Mouse (Mus musculus): Measurements from ENCODE around the gene Kif2a. TPM values are rescaled to one million over a fixed set of nuclear protein-coding genes. Genes with fewer than 3 reads are reported as not detected.
"Not testable (repeated sequence)": the region's sequence is repeated elsewhere in the genome, so short reads cannot be mapped to it uniquely, and the experiment has no call there.

Gene Kif2a
- total RNA-seq, 2 experiments from 2014 or later = 49.4 to 50.9 TPM

DNA sequence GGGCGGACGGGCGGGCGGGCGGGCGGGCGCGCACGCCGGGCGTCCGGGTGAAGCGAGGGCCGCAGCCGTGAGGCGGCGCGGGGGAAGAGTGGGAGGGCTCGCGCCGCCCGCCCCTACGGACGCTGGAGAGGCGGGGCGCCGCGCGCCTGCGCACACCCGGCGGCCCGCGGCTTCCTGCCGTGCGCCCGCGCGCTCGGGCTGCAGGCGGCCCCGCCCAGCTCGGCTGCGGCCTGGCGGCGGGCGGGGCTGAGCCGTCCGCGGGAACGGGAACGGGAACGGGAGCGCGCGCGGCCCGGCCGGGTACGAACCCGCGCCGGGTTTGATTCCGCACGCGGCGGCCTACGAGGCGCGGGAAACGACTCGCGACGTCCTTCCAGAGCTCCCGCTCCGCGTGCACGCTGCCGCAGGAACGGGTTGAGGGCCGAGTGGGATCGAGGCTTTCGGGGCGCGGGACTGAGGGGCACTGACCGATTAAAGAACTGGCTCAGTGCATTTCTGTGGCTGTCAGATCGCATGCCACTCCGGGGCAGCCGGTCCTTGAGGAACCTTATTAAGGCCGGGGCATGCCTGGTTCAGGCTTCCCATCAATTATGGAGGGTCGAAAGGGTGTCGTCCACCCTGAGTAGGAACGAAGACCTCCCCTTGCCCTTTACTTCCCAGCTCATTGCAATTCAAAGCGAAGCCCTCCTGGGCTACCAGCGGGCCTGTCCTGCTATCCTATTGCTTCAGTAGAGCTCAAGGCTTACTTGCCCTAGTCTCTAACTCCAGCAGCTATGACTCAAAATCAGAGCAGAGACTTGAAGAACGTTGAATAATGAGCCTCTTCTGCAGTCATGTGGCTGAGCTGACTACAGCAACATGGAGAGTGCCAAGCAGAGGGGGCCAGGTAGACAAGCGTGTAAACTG, 593 bp upstream of the Kif2a start:
- DNase-seq = peak; percentile 89

DNA sequence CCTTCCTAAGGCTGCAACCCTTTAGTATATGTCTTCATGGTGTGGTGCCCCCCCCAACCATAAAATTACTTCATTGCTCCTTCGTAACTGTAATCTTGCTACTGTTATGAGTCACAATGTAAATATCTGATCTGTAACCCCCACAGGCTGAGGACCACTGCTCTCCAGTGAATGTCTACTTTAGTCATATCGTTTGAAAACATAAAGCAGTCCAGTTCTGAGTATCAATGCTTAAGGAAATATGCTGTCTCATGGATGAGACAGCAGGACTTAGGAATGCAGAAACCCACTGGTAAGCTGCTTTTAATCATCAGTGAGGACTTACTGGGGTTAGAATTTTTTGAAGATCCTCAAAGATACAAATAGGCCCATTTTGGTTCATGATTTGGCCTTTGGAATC, 2.5 kb downstream of the Kif2a start:
- no peak for DNase-seq

DNA sequence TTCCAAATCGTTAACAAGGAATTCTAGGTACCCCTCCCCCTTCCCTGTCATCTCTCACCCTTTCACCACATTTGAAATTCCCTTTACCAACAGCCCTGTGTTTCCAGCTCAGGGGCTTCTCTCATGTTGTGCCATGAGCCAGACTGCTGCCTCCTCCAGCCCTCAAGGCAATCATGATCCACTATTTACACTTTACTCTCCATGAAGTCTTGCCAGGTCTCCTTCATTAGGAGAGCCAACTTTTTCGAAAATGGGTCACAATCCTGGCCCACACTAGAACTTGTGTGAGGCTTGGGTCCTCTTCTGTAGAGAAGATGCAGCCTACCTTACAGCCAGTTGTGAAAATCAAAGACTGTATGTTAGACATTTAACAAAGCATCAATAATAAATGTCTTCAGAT, 8.0 kb downstream of the Kif2a start:
- DNase-seq = peak; percentile 7

DNA sequence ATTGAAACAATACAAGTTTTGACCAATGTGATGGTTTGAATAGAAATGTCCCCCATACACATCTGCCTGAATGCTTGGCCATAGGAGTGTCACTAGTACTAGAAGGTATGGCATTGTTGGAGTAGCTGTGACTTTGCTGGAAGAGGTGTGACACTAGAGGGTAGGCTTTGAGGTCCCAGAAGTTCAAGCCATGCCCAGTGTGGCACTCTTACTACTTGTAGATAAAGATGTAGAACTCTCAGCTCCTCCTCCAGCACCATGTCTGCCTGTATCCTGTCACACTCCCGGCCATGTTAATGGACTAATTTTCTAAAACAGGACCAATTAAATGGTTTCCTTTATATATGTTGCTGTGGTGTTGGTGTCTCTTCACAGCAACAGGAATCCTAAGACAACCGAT, 10.3 kb downstream of the Kif2a start:
- DNase-seq = no peak

DNA sequence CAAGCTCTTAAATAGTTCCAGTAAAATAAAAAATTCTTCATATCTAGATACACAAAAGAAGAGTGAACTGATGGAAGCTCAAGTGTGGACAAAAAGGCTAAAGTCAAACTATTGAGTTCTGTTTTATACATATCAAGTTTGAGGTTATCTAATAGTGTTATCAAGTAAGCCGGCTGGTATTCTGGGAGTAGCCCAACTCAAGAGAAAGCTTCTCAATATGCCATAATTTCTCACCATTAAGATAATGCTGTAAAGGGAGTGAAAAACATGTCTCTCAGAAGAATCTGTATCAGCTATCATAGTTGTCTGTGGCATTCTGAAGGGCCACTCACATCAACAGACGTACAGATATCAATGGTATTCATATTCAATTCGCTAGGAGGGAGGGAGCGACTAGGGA, 13.8 kb downstream of the Kif2a start:
- DNase-seq = no peak

DNA sequence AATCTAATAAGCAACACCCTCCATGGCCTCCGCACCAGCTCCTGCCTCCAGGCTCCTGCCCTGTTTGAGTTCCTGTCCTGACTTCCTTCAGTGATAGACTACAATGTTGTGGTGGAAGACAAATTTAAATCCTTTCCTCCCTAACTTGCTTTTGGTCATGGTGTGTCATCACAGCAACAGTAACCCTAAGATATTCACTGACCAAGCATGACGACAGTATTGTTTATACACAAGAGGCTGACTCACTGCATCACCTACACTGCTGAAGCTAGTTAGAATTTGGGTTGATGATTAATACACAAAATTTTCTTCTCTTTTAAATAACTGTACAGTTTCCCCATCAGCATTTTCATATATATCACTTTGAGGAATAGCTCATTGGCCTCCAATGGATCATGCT, 18.7 kb downstream of the Kif2a start:
- no peak for DNase-seq

DNA sequence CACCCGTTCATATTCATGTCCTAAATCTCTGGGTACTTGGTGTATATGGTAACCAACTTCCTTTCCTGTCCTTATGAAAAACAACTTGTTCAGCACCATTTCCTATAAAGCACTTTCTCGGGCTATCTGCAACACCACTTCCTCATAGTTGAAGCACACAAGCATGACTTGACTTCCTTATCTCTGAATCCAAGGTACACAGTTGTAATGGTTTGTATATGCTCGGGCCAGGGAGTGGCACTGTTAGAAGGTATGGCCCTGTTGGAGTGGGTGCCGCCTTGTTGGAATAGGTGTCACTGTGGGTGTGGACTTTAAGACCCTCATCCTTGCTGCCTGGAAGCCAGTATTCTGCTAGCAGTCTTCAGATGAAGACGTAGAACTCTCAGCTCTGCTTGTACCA, 23.3 kb downstream of the Kif2a start:
- DNase-seq = no peak

DNA sequence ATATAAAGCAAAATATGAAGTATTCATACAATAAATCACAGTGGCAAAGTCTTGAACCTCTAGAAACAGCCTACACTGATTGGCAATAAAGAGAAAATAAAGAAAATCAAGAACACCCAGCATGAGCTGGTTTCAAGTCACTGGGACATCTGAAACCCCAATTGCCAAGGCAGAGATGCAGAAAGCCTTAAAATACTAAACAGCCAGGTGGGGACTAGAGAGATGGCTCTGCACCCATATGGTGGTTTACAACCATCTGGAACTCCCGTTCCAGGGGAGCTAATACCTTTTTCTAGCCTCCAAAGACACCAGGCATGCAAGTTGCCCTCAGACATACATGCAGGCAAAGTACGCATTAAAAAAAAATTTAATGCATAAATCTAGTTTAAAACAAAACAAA, 23.9 kb downstream of the Kif2a start:
- no peak for DNase-seq

DNA sequence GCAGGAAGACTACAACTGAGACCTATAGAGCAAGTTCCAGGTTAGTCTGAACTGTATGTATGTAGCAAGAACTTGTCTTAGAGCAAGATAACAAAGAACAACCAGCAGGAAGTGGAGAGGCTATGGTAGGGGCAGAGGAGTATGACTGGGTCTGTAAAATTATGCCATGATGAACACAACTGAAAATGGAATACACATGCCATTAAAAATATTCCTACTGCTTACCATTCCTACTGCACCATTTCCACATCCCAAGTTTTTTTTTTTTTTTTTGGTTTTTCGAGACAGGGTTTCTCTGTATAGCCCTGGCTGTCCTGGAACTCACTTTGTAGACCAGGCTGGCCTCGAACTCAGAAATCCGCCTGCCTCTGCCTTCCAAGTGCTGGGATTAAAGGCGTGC, 24.4 kb downstream of the Kif2a start:
- not testable (repeated sequence) for DNase-seq

DNA sequence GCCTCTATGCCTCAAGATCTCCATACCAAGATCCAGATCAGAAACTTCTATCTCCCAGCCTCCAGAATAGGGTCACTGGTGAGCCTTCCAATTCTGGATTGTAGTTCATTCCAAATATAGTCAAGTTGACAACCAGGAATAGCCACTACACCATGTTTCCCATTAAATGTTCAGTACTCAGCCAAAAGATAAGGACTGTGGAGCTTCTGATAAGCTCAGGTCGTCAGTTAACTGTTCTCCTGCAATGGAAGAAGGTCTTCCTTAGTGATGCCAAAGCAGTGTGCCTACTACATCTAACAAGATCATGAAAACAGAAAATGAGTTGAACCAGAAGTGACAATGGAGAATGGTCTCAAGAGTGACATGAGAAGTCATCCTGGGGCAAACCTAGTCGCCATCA, 25.0 kb downstream of the Kif2a start:
- DNase-seq = no peak

DNA sequence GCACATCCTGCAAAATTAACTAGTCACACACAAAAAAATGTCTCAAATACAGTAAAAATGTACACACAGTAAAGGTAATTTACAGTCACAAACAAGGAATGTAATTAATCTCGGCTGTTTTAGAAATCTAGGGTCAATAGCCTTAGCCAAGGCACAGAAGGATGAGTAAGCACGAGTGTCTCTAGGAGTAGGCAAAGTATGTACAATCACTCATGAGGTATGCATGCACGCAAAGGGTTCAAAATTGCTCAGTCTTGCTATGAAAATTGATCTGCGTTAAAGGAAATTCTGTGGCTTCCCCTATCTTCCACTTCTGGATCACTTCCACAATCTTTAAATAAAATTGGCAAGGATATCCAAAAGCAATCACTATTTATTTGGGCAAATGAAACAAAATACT, 60.4 kb downstream of the Kif2a start:
- no peak for DNase-seq

DNA sequence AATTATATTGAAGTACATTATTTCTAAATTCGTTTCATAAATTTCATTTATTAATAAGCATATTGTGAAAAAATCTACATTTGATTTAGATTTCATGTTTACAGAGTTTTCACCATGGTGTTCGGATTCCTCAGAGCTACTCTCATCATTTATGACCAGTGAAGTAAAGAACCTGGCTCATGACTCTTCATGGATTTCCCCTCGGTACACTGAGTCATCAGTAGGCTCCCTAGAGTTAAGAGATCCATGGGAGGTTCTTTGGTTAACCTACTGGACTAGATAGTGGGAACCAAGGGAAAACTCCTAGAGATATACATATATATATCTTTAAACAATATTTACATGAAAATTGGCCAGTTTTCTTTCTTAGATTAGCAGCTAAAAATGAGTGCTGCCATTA, 61.4 kb downstream of the Kif2a start:
- no peak for DNase-seq

DNA sequence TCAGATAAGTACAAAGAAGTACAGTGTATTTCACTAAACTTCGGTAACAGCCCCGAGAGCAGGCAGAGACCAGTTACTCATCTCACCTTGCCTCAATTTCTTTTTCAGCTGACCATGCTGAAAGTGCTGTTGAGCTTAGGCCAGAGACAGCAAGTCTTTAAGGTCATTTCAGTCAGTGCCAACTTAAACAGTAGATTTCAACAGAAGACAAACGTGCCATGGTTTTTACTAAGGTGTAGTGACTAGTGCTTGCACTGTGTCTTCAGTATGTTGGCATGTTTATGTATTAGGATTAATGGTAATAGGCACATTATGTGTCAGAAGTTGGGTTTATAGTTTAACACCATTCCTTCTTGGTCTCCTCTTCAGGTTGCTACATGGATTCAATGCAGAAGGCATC, 63.6 kb downstream of the Kif2a start:
- DNase-seq = no peak

DNA sequence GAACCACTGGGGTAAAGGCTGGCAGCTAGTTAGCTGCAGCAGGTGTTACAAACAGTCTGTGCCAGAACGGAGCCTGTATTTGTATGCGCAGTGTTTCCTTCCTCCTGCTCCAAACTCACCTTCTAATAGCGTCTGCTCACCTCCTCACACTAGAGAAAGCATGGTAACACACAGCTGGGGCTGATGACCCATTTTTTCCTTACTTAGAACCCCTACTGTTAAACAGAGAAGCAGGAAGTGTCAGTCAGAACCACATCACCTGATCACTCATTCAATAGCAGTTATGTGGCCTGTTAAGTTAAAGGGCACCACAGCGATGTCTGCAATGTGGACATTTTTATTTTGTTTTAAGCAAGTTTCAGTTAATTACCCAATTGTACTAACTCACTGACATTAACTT, 64.4 kb downstream of the Kif2a start:
- DNase-seq = no peak

DNA sequence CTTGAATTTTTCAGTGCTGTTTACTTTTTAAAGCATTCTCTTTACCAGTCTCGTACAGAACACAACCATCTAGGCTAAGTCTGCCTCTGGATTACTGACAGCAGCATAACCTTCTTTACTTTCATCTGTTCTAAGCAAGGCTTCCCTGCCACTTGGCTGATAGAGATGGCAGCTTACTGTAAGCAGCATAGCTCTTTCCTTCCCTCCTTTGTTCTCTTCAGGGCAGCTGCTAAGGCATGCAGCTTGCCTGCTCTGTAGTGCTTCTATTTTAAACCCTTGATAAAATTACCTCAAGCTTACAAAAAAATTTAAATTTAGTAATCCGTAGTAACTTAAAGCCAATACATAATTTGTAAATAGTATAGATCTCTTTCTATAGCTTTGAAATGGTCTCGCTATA, 67.0 kb downstream of the Kif2a start:
- no peak for DNase-seq

DNA sequence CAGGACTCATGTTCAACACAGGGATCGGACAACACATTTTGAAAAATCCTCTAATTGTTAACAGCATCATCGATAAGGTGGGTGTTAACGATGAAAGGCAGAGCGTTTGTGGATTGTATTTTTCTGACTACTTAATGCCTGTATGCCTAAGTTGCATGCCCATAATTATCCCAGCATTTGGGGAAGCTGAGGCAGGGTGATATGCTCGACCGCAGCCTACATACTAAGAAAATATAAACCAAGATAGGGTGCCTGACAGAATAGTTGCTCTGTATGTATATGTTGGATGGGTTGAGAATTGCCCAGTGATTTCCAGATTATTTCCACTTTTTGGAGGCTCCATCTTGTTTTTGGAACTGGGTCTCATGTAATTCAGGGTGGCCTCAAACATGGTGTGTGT, 74.3 kb downstream of the Kif2a start:
- no peak for DNase-seq

DNA sequence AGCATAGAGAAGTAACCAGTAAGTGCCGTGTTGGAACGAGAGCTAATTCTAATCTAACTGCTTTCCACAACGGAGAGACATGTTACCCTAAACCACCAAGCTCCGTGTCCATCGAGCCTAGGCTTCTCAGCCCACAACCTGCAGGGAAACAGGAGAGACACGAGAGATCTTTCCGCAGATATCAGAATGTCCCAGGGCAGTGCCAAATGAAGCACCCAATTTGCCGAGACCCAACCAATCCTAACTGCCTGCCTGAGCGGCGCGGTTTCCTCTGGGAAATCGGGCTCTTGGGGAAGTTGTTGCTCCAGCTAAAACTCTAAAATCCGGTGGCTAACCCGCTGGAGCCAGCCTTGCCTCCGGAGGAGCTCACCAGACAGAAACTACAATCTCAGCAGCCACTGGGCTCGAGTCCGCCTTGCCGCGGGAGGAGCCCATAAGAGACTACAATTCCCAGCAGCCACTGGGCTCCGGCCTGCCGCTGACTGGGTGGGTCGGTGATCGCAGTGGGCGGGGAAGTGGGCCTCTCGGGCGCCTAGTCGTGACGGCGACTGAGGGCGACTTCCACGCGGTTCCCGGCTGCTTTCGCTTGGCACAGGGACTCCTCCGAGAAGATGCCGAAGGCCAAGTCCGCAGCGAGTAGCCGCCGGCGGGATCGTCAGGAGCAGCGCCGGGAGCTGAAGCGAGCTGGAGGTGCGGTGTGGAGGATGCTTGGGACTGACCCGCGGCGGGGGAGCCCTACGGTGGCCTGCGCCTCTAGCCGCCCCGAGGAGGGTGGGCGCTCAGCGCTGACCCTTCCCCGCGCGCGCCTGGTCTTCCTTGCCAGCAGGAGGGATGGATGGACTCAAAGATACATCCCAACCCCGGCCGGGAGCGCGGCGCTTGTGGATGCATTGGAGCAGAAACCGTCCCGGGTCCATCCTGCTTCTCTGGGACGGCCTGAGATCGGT, 75.1 kb downstream of the Kif2a start, which contains the start of gene Dimt1:
TSS of gene Dimt1 (plus strand) at position 534 of the 947 bp plus-strand sequence.
- peak; percentile 96 for DNase-seq

DNA sequence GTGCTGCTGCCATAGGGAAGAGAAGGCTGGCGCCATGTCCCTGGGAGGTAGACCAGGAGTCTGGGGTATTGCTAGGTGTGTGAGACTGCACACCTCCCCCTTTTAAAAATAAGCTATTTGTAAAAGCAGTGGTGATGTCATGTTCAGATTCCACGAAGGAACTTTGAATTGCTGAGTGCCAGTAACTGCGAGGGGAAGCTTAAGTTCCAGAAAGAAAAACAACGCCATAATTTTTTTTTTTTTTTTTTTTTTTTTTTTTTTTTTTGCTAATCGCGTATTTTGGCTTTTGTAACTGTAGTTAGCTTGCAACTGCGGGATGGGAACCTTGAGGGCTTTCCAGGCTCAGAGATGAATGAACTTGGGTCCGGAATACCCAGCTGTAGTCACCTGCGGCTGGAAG, 76.4 kb downstream of the Kif2a start:
- DNase-seq = no peak

DNA sequence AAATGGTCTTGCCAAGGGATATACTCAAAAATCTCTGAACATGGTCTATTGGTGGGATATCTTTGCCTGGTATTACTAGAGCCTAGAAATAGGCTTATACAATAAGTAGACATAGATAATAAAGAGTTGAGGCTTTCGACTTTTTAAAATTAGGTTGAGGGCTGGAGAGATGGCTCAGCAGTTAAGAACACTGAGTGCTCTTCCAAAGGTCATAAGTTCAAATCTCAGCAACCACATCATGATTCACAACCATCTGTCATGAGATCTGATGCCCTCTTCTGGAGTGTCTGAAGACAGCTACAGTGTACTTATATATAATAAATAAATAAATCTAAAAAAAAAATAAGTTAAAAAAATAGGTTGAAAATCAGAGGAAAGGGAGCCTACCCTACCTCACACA, 79.2 kb downstream of the Kif2a start:
- no peak for DNase-seq

DNA sequence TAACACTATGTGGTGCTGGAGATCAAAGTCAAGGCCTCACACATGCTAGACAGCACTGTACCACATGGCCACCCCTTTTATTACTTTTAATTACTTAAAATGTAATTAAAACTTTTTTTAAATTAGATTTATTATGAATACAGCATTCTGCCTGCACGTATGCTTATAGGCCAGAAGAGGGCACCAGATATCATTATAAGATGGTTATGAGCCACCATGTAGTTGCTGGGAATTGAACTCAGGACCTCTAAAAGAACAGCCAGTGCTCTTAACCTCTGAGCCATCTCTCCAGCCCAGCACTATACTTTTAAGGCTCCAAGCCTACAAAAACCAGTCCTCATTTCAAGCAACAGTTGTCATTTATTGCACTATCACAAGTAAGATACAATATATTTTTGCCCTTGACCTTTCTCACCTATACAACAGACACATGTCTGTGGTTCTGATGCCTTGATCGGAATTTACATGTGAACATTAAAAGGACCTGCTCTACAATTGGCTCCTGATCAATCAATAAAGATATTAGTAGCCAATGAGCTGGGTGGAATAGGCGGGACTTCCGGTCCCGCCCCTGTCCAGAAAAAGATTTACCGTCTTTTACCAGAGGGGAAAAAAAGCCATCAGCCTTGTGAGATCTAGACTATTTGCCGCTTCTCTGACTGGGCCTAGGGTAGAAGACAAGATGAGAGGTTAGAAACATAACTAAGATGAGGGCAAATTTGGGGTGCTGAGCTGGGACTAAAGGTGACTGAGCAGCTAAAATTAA, 80.5 kb downstream of the Kif2a start:
- no peak for DNase-seq

DNA sequence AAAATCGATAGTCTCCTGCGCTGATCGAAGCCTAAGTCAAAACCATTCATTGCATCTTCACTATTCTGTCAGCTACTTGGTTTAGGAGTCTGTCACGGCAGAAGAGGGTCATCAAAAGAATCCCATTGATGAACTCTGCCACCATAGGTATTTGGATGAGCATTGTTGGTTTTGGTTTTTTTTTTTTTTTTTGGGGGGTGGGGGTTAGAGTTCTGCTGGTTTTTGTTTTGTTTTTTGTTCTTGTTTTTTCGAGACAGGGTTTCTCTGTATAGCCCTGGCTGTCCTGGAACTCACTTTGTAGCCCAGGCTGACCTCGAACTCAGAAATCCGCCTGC, 84.8 kb downstream of the Kif2a start:
- DNase-seq = no peak

Measured in adrenal gland, postnatal 10 days (tissue).